Mouse (Mus musculus) monocyte, adult 5-6 weeks (primary cell): ENCODE results near the gene Sirt6. TPM values are rescaled to one million over a fixed set of nuclear protein-coding genes. Genes with fewer than 3 reads are reported as not detected.

ENCODE experiments used
- ATAC-seq: fragments of 153-309, 156-312 bp; replicated peaks from 2 replicates; pipeline ENCODE4 v1.8.0; 2017; ENCODE audit warnings: mild to moderate bottlenecking; ENCODE audit not compliant: low TSS enrichment, insufficient number of reproducible peaks, severe bottlenecking, poor library complexity, low FRiP score
- total RNA-seq: library from RNA; stranded (forward); fragments of 200-1000, 200-491, 200-594 nt; gene quantifications from 3 replicates; pipeline ENCODE4 v1.2.3, GENCODE M21; 2017

The Sirt6 gene
- total RNA-seq, 1 experiment from 2014 or later: 5.0 TPM

DNA sequence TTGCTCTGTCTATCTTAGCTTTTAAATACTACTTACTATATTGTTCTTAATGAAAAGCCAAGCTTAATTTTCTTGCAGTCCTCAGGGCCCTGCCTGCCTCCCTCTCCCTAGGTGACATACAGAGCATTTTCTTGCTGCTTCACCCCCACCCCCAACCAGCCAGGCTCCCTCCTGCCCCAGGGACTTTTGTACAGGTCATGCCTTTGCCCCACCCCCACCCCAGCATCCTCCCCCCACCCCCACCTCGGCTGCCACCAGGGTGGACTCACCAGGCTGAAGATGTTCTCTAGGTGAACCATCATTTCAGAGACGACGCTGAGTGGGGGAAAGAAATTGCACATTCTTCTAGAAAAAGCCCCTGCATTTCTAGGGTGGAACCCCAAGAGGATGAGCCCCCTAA is 29.3 kb downstream of the Sirt6 start:
- no peak for ATAC-seq

DNA sequence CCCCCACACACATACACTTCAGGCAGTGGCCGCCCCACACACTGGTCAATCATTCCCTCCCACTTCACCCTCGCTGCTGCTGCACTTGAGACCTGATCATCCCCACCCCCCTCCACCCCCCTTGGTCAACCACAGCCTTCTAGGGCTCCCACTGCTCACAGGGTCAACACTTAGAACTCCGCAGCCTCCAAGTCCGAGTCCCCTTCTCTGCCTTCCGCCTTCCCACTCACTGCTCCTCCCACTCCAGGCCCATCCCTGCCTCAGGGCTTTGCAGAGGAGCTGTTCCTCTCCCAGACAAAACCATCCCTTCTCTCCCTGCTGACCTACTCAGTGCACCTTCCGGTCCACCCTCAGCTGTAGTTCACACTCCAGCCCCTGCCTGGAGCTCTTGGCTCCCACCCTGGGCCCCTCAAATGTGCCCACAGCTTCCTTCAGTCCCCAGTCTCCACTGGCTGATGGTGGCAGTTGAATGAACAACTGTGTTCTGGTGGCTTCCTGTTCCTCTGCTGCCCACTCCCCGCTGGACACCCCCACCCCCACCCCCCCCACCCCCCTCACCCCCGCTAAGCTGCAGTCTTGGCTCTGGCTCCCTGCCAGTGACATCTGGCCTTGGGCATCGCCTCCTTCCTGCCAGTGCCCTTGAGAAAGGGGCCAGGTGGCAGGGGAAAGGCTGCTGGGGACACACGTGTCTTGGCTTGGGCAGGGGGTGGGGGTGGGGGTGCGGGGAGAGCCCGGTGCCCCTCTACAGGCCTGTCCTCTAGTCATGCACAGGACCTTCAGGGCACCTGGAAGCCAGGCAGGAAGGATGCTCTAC is 30.3 kb downstream of the Sirt6 start:
- ATAC-seq: no peak

DNA sequence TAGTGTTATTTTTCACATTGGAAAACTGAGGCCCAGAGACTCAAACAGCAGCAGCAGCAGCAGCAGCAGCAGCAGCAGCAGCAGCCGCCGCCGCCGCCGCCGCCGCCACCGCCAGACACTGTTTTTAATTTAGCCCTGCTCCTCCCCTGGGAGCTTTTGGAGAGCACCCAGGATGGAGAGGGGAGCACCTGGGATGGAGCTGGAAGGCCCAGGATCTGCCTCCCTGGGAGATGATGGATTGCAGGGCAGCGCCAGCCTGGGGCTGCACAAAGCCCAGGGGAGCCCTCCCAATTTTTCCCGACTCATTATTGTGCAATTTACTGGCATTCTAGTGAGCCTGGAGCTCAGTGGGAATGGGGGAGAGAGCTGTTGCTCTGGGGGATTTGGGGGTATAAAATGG is 31.0 kb downstream of the Sirt6 start:
- no peak for ATAC-seq

DNA sequence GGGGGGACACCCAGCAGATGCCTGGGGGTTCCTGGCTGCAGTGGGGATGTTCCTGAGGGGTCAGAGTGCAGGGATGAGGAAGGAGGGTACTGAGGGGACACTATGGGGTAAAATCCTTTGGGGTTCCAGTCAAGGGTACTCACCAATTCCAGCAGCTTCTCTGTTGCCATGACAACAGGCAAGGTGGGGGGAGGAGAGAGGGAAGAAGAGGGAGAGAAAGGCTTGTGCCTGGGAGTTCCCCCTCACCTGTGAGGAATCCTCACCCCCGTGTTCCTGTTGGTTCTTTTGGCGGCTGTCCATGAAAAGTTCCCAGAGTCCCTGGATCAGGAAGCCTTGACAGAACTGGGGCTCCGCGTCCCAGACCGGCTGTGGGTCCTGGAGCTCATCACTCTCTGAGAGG is 32.0 kb downstream of the Sirt6 start:
- ATAC-seq: no peak

DNA sequence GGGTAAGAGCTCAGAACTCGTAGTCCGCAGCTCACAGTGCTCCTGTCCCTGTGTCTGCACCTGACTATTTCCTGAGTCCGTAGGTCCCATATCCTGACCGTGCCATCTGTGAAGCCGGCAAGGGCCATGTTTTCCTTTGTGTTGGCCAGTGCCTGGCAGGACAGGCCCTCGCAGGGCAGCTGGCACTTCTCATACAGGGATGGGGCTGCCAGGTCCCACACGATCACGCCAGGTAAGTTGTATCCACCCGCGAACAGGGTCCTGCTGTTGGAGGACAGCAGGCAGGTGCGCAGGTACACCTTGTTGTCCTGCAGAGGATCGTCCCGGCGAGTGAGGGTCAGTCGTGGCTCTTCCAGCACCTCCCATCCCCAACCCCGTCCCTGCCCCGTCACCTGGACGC is 33.7 kb downstream of the Sirt6 start:
- no peak for ATAC-seq

DNA sequence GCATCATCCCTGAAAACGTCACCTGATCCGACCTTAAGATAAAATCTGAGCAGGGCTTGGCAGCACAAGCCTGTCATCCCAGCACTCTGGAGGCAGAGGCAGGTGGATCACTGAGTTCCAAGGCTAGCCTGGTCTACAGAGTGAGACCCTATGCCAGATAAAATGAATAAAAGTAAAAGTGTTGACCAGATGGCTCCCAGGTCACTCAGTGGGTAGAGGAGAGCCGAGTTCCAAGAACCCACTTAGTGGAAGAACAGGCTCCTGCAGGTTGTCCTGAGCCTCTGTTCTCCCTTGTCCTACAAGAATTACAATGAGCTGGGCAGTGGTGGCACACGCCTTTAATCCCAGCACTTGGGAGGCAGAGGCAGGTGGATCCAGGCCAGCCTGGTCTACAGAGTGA is 34.4 kb downstream of the Sirt6 start:
- ATAC-seq: no peak

DNA sequence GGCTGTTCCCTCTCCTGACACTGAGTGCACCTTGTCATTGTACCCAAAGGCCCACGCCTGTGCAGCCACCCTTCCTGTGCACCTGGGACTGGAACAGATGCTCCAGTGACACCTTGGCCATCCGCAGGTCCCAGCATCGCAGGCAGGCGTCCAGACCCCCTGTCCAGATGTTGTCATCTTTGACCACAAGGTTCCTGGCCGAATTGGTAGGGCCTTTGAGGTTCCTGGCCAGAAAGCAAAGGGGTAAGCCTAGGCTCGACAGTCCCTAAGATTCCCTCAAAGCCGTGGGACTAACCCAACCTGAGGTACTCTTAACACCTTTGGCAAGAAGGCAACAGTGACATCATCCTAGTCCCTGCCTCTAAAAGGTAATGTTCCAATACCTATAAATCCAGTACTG is 35.0 kb downstream of the Sirt6 start:
- ATAC-seq: no peak

DNA sequence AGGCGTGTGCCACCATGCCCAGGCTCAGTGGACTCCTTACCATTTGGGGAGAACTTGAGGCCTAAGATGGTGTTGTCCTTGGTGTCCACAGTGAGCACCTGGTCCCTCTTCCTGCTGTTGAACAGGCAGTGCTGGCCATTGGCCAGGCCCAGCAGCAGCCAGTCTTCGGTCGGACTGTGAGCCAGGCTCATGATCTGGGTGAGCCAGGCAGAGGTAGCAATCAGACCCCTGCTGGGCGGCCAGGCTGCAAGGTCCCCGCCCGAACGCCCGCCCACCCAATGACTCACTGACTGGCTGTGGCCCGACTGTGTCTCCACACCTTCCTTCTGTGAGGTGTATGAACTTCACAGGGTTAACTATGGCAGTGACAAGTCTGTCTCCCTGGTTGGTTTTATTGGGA is 35.8 kb downstream of the Sirt6 start:
- ATAC-seq: no peak

DNA sequence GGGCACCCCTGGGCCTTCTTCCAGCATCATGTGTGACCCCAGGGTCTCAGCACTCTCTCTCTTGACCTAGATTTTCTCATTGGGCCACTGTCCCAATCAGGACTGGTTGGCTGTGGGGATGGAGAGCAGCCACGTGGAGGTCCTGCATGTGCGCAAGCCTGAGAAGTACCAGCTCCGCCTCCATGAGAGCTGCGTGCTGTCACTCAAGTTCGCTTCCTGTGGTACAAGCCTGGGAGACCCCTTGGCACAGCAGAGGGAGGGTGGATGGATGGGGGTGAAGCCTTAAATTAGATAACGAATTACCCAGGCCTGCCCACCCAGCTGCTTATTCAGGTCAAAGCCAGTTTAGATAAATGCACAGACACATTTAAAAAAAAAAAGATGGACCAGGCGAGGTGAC is 38.9 kb downstream of the Sirt6 start:
- no peak for ATAC-seq

DNA sequence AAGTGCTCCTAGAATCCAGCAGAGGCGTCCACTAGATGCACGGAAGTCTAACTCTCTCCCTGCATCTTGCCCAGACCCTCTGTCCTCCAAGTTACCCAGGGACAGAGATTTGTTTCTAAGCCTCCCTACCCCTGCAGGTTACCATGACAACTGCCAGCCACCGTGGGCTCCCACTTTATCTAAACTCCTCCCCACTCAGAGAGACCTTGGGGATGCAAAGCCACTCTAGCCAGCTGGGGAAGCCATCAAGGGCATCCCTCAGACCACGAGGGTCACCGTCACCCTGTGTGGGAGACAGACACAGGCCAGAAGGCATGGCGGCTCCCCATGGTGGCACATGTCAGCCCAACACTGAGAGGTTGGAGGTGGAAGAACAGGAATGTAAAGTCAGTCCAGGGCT is 44.2 kb downstream of the Sirt6 start:
- no peak for ATAC-seq

DNA sequence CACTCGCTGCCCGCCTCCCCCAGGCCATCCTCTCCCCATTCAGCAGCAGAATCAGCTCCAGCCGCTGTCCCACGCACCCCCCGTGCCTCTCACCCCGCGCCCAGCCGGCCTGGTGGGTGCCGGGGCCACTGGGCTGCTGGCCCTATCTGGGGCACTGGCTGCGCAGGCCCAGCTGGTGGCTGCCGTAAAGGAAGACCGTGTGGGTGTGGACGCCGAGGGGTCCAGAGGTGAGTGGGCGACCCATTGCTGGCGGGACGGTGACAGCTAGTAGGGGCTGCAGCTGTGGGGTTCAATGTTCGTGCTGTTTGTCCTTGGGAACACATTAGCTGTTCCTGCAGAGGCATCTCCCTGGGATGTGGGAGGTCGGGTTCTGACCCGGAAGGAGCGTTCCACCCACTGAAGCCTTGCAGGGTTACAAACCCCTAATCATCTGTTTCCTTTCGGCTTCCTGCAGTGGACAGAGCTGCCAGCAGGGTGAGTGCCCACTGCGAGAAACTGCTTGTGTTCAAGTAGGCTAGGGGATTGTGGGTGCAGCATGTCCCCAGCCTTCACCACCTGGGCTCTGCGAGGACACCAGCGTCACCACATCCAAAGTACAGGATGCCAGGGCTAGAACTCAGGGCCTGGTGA is 47.0 kb downstream of the Sirt6 start:
- ATAC-seq: peak; percentile 20; the same call in 1 of the 2 replicates

DNA sequence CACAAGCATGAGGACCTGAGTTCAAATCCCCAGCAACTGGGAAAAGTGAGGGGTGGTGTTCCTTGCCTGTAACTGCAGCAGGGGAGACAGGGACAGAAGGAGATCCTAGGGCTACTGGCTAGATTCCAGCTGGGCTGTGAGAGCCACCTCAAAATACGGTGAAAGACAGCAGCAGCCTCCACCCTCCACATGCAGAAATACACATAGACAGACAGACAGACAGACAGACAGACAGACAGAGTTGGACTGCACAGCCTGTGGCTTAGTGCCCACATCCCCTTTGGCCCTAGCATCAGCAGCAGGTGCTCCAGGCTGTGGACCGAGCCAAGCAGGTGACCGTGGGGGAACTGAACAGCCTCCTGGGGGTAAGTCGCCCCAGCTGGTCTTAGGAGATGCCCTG is 47.6 kb downstream of the Sirt6 start:
- no peak for ATAC-seq

DNA sequence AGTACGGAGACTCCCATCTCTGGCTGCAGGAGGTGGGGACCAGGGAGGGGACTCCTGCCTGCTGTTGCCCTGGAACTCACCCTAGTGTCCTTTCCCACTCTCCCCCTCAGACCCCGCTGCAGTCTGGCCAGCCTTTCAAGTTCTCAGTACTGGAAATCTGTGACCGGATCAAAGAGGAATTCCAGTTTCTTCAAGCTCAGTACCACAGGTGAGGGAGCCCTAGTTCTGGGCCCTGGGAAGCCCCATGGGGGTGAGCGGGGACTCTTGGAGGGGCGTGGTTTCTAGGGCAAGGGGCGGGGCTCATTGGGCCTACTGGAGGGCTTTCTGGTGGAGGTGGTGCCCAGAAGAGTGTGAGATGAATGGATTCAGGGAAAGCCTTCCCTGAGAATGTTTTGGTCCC is 51.9 kb downstream of the Sirt6 start:
- ATAC-seq: no peak

DNA sequence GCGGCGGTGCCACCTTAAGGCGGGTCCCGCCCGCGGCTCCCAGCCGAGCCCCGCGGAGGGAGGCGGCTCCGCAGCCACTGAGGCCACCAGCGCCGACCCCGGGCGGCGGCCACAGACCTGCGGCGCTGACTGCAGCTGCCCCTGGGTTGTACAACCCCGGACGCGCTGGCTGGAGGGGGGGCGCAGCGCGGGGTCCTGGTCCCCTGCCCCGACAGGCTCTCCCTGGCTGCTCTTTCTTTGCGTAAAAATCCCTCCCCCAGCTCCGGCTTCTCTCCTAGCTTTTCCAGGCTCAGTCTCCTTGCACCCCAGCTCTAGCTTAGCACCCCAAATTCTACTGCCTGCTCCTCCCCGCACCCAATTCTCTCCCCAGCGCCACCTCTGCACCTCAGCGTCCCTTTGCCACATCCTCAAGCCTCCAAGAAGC is 52.4 kb downstream of the Sirt6 start:
- no peak for ATAC-seq

DNA sequence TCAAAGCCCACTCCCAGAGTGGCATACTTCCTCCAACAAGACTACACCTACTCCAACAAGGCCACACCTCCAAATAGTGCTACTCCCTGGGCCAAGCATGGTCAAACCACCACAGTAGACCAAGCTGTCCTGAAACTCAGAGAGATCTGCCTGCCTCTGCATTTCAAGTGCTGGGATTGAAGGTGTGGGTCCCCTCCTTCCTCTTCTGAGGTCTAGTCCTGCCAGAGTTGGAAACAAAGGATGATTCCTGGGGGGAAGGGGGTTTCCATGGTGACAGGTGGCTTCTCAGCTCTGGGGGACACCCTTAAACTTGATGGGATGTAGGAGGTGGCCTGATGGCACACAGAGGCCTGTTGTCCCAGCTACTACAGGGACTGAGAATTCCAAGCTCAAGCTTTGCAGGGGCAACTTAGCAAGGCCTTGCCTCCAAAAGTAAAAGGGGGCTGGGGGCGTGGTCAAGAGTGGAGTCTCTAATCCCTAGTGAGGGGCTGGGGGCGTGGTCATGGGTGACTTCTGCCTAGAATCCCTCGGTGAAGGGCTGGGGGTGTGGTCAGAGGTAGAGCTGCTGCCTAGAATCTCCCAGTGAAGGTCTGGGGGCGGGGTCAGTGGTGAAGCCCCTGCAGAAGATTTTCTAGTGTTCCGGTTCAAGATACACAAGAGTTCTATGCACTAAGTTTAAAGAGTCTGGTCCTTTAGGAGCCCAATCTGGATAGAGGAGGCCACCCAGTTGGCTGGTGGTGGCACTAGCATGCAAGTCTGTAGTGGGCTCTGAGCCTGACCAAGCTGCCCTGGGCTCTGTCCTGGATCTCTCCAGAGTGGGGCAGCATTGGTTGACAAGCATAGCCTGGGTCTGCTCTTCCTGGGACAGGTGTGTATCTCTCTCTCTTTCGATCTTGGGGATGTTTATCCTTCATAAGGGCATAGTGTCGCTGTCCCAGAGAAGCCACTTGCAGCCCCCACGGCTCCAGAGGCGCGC is 53.2 kb downstream of the Sirt6 start, which contains the start of gene Tle2:
Gene Tle2, plus strand, starts transcription at position 481 of the 976 bp plus-strand sequence.
- ATAC-seq: no peak

DNA sequence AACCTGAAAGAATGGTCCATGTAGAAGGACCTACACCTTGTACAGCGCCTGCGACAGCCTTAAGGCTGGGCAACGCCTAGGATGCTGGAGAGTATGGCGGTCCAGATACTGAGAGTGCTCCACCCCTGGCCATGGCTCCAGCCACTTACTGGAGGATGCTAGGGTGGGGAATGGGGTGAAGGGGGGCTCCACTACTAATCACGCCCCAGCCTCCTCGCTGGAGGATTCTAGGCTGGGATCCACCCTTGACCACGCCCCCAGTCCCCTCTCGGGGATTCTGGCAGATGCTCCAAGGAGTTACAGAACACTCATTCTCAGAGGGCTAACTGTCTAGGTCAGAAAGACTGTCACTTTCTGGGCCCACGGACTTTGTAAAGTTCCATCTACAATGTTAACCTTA is 54.6 kb downstream of the Sirt6 start:
- no peak for ATAC-seq

DNA sequence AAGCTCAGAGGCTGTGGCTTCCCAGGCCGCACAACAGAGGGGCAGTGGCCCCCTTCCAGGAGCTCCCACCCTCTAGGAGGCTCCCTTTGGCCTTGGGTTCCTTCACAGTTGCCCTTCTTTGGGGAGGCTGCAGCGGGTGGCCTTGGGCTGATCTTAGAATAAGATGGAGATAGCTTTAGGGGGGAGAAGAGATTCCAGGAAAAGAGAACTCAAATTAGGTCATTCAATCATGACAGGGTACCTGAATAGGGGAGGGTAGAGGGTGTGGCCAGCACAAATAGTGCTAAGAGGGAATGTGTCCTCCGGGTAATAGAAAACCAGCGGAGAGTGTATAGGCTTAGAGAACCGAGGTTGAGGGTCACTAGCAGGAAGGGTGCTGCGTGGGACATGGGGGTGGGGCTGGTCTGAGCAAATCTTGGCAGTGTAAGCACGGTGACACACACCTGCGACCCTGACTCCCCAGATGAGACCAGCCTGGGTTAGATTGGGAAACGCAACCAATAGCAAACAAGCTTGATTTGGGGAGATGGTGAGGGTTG is 55.4 kb downstream of the Sirt6 start:
- no peak for ATAC-seq
